Comparison of ENCODE assay signal across 9 mouse cellular contexts in genomic region chr7:44429534-44430488, GRCm38 (mm10). TPM values are rescaled to one million over a fixed set of nuclear protein-coding genes. Genes with fewer than 3 reads are reported as not detected.
DNase-seq lines count a peak whose midpoint lies in the region; ATAC-seq and TF ChIP-seq lines count a peak whose summit lies in the region.
"Had no signal": no experiment of that assay in that cellular context is flagged by ENCODE, and none has a peak within 500 bp of the region (broad histone marks: within the 10 kb centered on the region; RNA-seq: fewer than 3 reads in every experiment).

No protein-coding gene starts in this region.

- no peak for DNase-seq in kidney, adult 2 months
- peak; percentile 44 to 62 for DNase-seq in cerebellum, adult 2 months
- peak; percentile 64 for DNase-seq in frontal cortex, postnatal 10 days (ENCODE audit: low spot score in 2 of 2)
- DNase-seq in liver, embryonic 13.5 days: no peak
- DNase-seq in ovary, postnatal 36 days (ENCODE audit: low spot score): no peak
- DNase-seq in thymus, adult 18-20 months: no peak
- no peak for DNase-seq in kidney, adult 18-20 months

- peaks cover 21% of the 10 kb centered on the region for H3K4me1 ChIP-seq in kidney, embryonic 15.5 days
- H3K4me1 ChIP-seq in kidney, adult 2 months (ENCODE audit: control insufficient read depth, insufficient read depth, low read length): no peaks in the 10 kb centered on the region
- H3K4me1 ChIP-seq in cerebellum, adult 2 months (ENCODE audit: control insufficient read depth, insufficient read depth, low read length): peaks cover 17% of the 10 kb centered on the region
- H3K4me1 ChIP-seq in liver, embryonic 13.5 days (replicated peaks): peaks cover 14% of the 10 kb centered on the region

- H3K9me3 ChIP-seq in kidney, embryonic 15.5 days (replicated peaks): no peaks in the 10 kb centered on the region
- H3K9me3 ChIP-seq in liver, embryonic 13.5 days (replicated peaks): no peaks in the 10 kb centered on the region
- H3K9me3 ChIP-seq: G1E had no signal

- H3K36me3 ChIP-seq in kidney, embryonic 15.5 days: no peaks in the 10 kb centered on the region
- no peaks in the 10 kb centered on the region for H3K36me3 ChIP-seq in kidney, adult 2 months (ENCODE audit: control insufficient read depth, insufficient read depth, low read length)
- no peaks in the 10 kb centered on the region for H3K36me3 ChIP-seq in liver, embryonic 13.5 days
- H3K36me3 ChIP-seq: G1E had no signal

- H3K27ac ChIP-seq in kidney, embryonic 15.5 days: no peak overlapping the region
- no peak overlapping the region for H3K27ac ChIP-seq in kidney, adult 2 months (ENCODE audit: insufficient read depth, low read depth, low read length)
- peak overlapping the region; percentile 51 for H3K27ac ChIP-seq in cerebellum, adult 2 months (ENCODE audit: insufficient read depth, low read length)
- H3K27ac ChIP-seq in liver, embryonic 13.5 days: no peak overlapping the region

- TF ChIP-seq POLR2A in kidney, adult 2 months (IDR thresholded peaks at IDR 0.05; ENCODE audit: low read depth, low read length): no peak
- TF ChIP-seq POLR2A in cerebellum, adult 2 months (IDR thresholded peaks at IDR 0.05; ENCODE audit: borderline replicate concordance, insufficient read depth, low read length): no peak

- peak overlapping the region; percentile 79 for H3K4me2 ChIP-seq in kidney, embryonic 15.5 days
- H3K4me2 ChIP-seq in liver, embryonic 13.5 days: peak overlapping the region; percentile 49; the same call in 1 of the 2 replicates

- TF ChIP-seq CTCF in kidney, adult 2 months (conservative IDR thresholded peaks at IDR 0.05; ENCODE audit: insufficient read depth, insufficient read length, low read depth, low read length): no peak
- TF ChIP-seq CTCF in cerebellum, adult 2 months (IDR thresholded peaks at IDR 0.05; ENCODE audit: borderline replicate concordance, insufficient read depth, low read depth, low read length): no peak

- no peak for ATAC-seq in kidney, embryonic 15.5 days (replicated peaks; ENCODE audit: low FRiP score)
- ATAC-seq in liver, embryonic 13.5 days (ENCODE audit: low read depth): no peak

- peak overlapping the region; percentile 37; the same call in 1 of the 2 replicates for H3K9ac ChIP-seq in kidney, embryonic 15.5 days
- H3K9ac ChIP-seq in liver, embryonic 13.5 days: no peak overlapping the region

- peak overlapping the region; percentile 50 for H3K4me3 ChIP-seq in kidney, embryonic 15.5 days (replicated peaks)
- no peak overlapping the region for H3K4me3 ChIP-seq in kidney, adult 2 months (ENCODE audit: insufficient read depth, low read depth, low read length)
- H3K4me3 ChIP-seq in cerebellum, adult 2 months (replicated peaks; ENCODE audit: insufficient read depth, low read depth, low read length): peak overlapping the region; percentile 64
- H3K4me3 ChIP-seq in liver, embryonic 13.5 days (replicated peaks): 0 out of 2 replicates have a peak overlapping the region, but pooled peaks have one; percentile 30

- WGBS in kidney, embryonic 15.5 days: 3% methylated on average over 30 of the region's 32 CpGs
- 9% methylated on average over 32 of the region's 32 CpGs for WGBS in kidney, adult 2 months
- WGBS in cerebellum, adult 2 months: 9% methylated on average over 32 of the region's 32 CpGs
- WGBS in liver, embryonic 13.5 days (ENCODE audit: insufficient replicate concordance): 4% methylated on average over 30 of the region's 32 CpGs

- H3K27me3 ChIP-seq in kidney, embryonic 15.5 days: peaks cover 83% of the 10 kb centered on the region
- peaks cover 2% of the 10 kb centered on the region; the same call in 1 of the 2 replicates for H3K27me3 ChIP-seq in kidney, adult 2 months (replicated peaks; ENCODE audit: control insufficient read depth, insufficient read depth, low read length)
- H3K27me3 ChIP-seq in cerebellum, adult 2 months (ENCODE audit: control insufficient read depth, insufficient read depth, low read length): no peaks in the 10 kb centered on the region
- peaks cover 81% of the 10 kb centered on the region for H3K27me3 ChIP-seq in liver, embryonic 13.5 days

RNA-seq across cellular contexts. Expression of gene Lrrc4b, which starts 1.0 kb away (rescaled TPM):
- 0.36 and 0.44 TPM in 2 replicates for polyA plus RNA-seq in kidney, embryonic 15.5 days (2015; fragmentation: Nextera tagmentation; extraction: Ambion mirVana)
- polyA plus RNA-seq in kidney, adult 2 months (2012; rRNA removed): 0.30 and 0.52 TPM in 2 replicates
- polyA plus RNA-seq in cerebellum, adult 2 months (2012; rRNA removed): 190 and 214 TPM in 2 replicates
- not detected in 2 replicates for polyA plus RNA-seq in liver, embryonic 13.5 days (2015; fragmentation: Nextera tagmentation; extraction: Ambion mirVana)
- polyA plus RNA-seq: G1E had no signal

RNA-seq across cellular contexts. Expression of gene Aspdh, which starts 35.4 kb away (rescaled TPM):
- 3.2 and 3.9 TPM in 2 replicates for polyA plus RNA-seq in kidney, embryonic 15.5 days (2015; fragmentation: Nextera tagmentation; extraction: Ambion mirVana)
- 224 and 293 TPM in 2 replicates for polyA plus RNA-seq in kidney, adult 2 months (2012; rRNA removed)
- polyA plus RNA-seq in cerebellum, adult 2 months (2012; rRNA removed): 9.3 and 10.2 TPM in 2 replicates
- 6.0 and 6.9 TPM in 2 replicates for polyA plus RNA-seq in liver, embryonic 13.5 days (2015; fragmentation: Nextera tagmentation; extraction: Ambion mirVana)
- polyA plus RNA-seq: G1E had no signal

RNA-seq across cellular contexts. Expression of gene Josd2, which starts 38.0 kb away (rescaled TPM):
- 72.5 and 78.9 TPM in 2 replicates for polyA plus RNA-seq in kidney, embryonic 15.5 days (2015; fragmentation: Nextera tagmentation; extraction: Ambion mirVana)
- 92.8 and 129 TPM in 2 replicates for polyA plus RNA-seq in kidney, adult 2 months (2012; rRNA removed)
- polyA plus RNA-seq in cerebellum, adult 2 months (2012; rRNA removed): 273 and 294 TPM in 2 replicates
- polyA plus RNA-seq in liver, embryonic 13.5 days (2015; fragmentation: Nextera tagmentation; extraction: Ambion mirVana): 170 and 176 TPM in 2 replicates

RNA-seq across cellular contexts. Expression of gene 1700008O03Rik, which starts 44.2 kb away (rescaled TPM):
- 1.1 TPM in 2 replicates for polyA plus RNA-seq in kidney, embryonic 15.5 days (2015; fragmentation: Nextera tagmentation; extraction: Ambion mirVana)
- 0.69 and 0.75 TPM in 2 replicates for polyA plus RNA-seq in kidney, adult 2 months (2012; rRNA removed)
- 3.1 and 3.8 TPM in 2 replicates for polyA plus RNA-seq in cerebellum, adult 2 months (2012; rRNA removed)
- polyA plus RNA-seq in liver, embryonic 13.5 days (2015; fragmentation: Nextera tagmentation; extraction: Ambion mirVana): 0.18 TPM in 1 of 2 replicates, not detected in the other

RNA-seq across cellular contexts. Expression of gene Syt3, which starts 45.9 kb away (rescaled TPM):
- polyA plus RNA-seq in kidney, embryonic 15.5 days (2015; fragmentation: Nextera tagmentation; extraction: Ambion mirVana): 2.4 and 2.5 TPM in 2 replicates
- polyA plus RNA-seq in kidney, adult 2 months (2012; rRNA removed): 12.0 and 12.9 TPM in 2 replicates
- polyA plus RNA-seq in cerebellum, adult 2 months (2012; rRNA removed): 125 and 130 TPM in 2 replicates
- polyA plus RNA-seq in liver, embryonic 13.5 days (2015; fragmentation: Nextera tagmentation; extraction: Ambion mirVana): 0.03 and 0.09 TPM in 2 replicates

Comparison
In these comparisons a context has a peak if more than half of its experiments do, and no peak if none do; other contexts are left out.
1. RNA of gene Aspdh, which starts 35.4 kb away (polyA plus RNA-seq): 224 to 293 TPM in kidney, adult 2 months; 9.3 to 10.2 TPM in cerebellum, adult 2 months, 6.0 to 6.9 TPM in liver, embryonic 13.5 days and 3.2 to 3.9 TPM in kidney, embryonic 15.5 days; every median in the first group is over 10 times any median in the second.
2. DNase-seq: peak in cerebellum, adult 2 months (2 of 2) and frontal cortex, postnatal 10 days (2 of 2); none in kidney, adult 2 months (single experiment), liver, embryonic 13.5 days (single experiment), ovary, postnatal 36 days (single experiment), thymus, adult 18-20 months (0 of 2) and kidney, adult 18-20 months (single experiment).
3. RNA of gene Lrrc4b, which starts 1.0 kb away (polyA plus RNA-seq): 190 to 214 TPM in cerebellum, adult 2 months; 0.30 to 0.52 TPM in kidney, adult 2 months, 0.36 to 0.44 TPM in kidney, embryonic 15.5 days and not detected in liver, embryonic 13.5 days; every median in the first group is over 100 times any median in the second.